Mouse (Mus musculus): ENCODE results near the gene Dcaf1.

Gene Dcaf1

GRCm38 (mm10) chr9:106821618-106822380 lies at the start of gene Dcaf1:
TSS of gene Dcaf1 (plus strand) at chr9:106821874.
- peak; percentile 97 for DNase-seq (ENCODE audit: low read depth, low spot score)

GRCm38 (mm10) chr9:106776116-106776515 lies 45.6 kb upstream of the Dcaf1 start:
- no peak for DNase-seq (ENCODE audit: low read depth, low spot score)

- DNase-seq (ENCODE audit: low read depth, low spot score) = no peak
Measured at GRCm38 (mm10) chr9:106777423-106777822, 44.3 kb upstream of the Dcaf1 start.

DNA sequence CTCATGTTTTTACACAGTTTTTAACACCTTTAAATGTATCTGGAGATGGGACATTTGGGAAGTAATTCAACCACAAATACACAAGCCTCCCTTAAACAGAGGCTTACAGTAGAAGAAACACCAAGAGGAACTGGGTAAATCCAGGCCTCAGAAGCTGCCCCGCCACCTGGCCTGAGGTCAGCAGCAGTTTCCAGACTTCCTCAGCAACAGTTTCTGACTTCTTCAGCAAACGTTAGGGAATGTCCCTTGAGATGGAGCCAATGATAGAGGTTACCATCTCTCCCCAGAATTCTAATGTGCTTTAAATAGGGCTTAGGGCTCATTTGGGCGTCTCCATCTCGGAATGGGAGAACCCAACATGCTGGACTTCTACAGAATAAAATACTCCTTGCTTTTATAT lies 43.4 kb upstream of the Dcaf1 start:
- no peak for DNase-seq (ENCODE audit: low read depth, low spot score)

DNA sequence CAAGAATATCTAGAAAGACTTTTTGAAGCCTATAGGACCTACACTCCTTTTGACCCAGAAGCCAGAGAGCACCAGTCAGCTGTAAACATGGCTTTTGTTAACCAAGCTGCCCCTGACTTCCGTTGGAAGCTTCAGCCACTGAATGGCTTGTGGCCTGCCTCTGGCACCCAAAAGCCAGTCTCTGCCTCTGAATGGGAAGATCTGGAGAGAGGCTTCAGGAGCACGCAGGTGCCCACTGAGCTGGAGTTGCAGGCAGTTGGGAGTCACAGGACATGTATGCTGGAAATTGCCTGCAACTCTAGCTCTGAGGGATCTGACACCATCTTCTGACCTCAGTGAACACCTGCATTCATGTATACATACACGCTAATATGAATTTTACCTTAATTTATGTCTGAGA lies 41.6 kb upstream of the Dcaf1 start:
- no peak for DNase-seq (ENCODE audit: low read depth, low spot score)

GRCm38 (mm10) chr9:106783554-106783953 lies 38.1 kb upstream of the Dcaf1 start:
- DNase-seq (ENCODE audit: low read depth, low spot score) = no peak

GRCm38 (mm10) chr9:106785206-106785605 lies 36.5 kb upstream of the Dcaf1 start:
- DNase-seq (ENCODE audit: low read depth, low spot score) = no peak

- no peak for DNase-seq (ENCODE audit: low read depth, low spot score)
Measured at GRCm38 (mm10) chr9:106787979-106788811, 33.5 kb upstream of the Dcaf1 start.

DNA sequence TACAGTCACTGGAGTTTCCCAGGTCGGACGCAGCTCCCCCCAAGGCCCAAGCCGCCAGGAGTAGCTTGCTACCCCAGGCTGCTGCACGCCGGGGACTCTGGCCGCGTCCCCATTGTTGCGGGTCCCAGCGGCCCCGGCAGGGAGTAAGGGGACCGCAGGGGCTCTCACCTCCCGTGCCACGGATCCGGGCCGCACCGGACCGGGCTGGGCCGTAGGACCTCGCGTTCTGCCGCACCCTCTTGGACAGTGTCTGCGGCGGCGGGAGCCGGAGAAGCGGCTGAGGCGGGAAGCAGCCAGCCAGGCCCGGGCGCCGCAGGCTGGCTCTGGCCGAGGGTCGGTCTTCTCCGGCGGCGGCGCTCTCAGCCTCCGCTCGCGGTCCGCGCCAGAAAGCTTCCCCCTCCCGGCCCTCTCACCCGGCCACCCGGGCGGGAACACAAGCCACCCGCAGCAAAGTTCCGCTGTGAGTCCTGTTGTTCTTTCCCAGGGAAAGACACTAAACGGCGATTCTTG lies 32.8 kb upstream of the Dcaf1 start, which contains the start of gene Rad54l2:
Rad54l2 (minus strand) TSS at position 383 of the 510 bp plus-strand sequence.
- peak; percentile 61 for DNase-seq (ENCODE audit: low read depth, low spot score)

GRCm38 (mm10) chr9:106789363-106789762 lies 32.3 kb upstream of the Dcaf1 start:
- DNase-seq (ENCODE audit: low read depth, low spot score) = no peak

- DNase-seq (ENCODE audit: low read depth, low spot score) = no peak
Measured at GRCm38 (mm10) chr9:106790831-106791230, 30.8 kb upstream of the Dcaf1 start.

DNA sequence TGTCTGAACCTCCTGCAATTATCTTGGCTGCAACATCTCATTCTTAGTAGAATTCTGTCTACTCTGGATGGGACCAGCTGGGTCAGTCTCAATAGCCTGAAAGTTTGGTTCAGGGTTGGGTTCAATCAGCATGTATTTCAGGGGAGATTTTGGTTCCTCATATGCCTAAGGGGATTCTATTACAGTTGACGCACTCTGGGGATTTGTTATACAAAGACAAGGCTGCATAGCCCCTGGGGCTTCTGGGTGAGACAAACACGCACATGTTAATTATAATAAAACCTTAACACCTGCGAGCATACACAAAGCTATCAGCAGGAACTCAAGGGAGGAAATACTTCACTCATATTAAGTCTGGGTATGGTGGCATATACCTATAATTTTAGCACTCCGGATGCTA lies 15.2 kb upstream of the Dcaf1 start:
- no peak for DNase-seq (ENCODE audit: low read depth, low spot score)

DNA sequence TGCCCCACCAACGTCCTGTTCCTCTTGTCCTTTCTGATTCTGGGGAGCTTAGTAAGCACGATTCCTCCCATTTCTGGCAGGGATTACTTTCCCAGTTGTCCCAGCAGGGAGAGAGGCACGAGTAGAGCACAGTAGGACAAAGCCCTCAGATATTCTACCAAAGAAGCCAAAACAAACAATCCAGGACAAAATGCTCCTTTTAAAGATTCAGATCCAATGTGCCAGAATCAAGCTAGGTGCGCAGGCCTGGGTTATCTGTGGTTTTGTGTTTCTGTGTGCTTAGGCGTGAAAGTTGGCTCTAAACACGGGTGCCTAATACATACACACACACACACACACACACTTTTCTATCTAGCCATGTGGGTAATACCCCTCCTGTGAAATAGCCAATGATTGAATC lies 3.5 kb upstream of the Dcaf1 start:
- DNase-seq (ENCODE audit: low read depth, low spot score) = no peak

DNA sequence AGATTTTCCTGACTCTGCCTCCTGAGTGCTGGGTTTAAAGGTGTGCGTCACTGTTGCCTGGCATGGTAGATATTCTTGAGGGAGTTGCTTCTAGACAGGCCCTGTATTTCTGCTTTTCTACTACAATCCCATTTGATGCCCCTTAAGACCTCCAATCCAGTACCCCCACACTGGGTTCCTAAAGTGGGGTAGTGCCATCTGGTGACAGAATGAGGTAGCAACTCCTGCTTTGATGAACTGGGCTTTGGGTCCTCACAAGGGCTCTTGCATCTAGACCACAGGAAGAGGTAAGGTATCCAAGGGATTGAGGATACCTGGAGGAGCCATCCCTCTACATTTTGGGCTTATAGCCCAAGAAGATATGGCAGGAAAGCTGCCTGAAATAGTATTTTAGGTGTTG lies 2.5 kb upstream of the Dcaf1 start:
- DNase-seq (ENCODE audit: low read depth, low spot score) = no peak

- DNase-seq (ENCODE audit: low read depth, low spot score) = no peak
Measured at GRCm38 (mm10) chr9:106821050-106821617, 540 bp upstream of the Dcaf1 start.

DNA sequence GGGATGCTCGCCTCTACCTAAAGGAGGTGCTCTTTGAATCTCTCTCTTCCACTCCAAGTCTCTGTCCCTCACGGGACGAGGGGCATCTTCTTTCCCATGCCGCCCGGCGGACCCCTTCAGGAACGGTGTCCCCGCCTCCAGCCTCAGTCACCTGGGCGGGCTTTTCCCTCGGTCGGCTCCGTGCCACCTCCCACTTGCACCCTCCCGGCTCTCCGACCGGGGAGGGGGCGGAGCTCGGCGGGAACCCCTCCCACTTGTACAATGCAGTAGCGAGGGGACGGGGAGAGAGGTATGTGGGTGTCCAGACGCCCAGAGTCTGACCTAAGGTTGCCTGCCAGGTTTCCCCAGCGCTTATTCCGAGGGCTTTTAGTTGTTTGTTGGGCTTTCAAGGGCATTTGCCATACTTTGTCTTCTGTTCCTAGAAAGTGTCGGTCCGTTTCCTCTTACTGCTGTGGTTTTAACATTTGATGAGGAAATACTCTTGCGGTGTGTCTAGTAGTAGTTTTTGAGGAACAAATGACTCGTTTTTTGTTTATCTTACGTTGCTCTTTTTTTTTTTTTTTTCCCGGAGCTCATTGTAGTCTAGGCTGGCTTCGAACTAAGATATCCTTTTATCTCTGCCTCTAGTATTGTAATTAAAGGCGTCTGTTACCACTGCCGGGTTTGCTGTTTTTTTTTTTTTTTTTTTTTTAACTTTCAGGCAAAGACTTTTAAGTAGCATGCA lies 869 bp downstream of the Dcaf1 start:
- DNase-seq (ENCODE audit: low read depth, low spot score) = peak; percentile 88

DNA sequence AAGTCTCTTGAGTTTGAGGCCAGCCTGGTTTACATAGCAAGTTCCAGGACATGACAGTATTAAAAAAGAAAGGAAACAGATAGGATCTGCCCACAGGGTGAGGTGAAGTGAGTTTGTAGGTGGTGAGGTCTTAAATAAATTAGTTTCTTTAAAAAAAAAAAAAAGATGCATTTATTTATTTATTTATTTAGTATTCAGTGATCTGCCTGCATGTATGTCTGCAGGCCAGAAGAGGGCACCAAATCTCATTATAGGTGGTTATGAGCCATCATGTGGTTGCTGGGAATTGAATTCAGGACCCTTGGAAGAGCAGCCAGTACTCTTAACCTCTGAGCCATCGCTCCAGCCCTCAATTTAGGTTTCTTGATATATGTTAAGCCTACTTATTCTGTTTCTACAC lies 18.9 kb downstream of the Dcaf1 start:
- no peak for DNase-seq (ENCODE audit: low read depth, low spot score)

GRCm38 (mm10) chr9:106842800-106843199 lies 21.1 kb downstream of the Dcaf1 start:
- no peak for DNase-seq (ENCODE audit: low read depth, low spot score)

GRCm38 (mm10) chr9:106856664-106857063 lies 35.0 kb downstream of the Dcaf1 start:
- DNase-seq (ENCODE audit: low read depth, low spot score) = no peak

DNA sequence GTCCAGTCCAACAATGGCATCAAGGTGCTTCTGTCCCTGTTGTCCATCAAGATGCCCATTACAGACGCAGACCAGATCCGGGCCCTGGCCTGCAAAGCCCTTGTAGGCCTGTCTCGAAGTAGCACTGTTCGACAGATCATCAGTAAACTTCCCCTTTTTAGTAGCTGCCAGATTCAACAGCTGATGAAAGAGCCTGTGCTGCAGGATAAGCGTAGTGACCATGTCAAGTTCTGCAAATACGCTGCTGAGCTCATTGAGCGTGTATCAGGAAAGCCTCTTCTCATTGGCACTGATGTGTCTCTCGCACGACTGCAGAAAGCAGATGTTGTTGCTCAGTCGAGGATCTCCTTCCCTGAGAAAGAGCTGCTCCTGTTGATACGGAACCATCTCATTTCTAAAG lies 36.4 kb downstream of the Dcaf1 start:
- no peak for DNase-seq (ENCODE audit: low read depth, low spot score)

DNA sequence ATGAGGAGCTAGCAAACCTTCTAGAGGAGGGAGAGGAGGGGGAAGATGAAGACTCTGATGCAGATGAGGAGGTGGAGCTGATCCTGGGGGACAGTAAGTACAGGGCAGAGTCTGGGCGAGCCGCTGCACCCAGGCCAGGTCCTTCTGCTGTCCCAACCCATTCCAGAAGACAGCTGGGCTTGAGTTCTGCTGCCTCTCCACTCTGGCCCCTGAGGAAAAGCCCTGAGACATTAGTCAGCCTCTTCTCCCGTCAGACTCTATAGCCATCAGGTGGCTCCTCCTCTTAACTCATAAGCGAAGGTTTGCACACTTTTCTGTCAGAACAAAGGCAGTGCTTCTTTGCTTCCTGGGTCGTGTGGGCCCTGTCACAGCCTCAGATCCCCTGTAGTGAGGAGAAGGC lies 52.5 kb downstream of the Dcaf1 start:
- DNase-seq (ENCODE audit: low read depth, low spot score) = no peak

GRCm38 (mm10) chr9:106876666-106877065 lies 55.0 kb downstream of the Dcaf1 start:
- DNase-seq (ENCODE audit: low read depth, low spot score) = no peak
